Mouse (Mus musculus): ENCODE measurements at regions not wholly inside any gene's neighbourhood (a gene's known extent, or its start where the extent isn't known, plus 50 kb on each side); places are given as distances from the start of the nearest gene placed in this dataset.

DNA sequence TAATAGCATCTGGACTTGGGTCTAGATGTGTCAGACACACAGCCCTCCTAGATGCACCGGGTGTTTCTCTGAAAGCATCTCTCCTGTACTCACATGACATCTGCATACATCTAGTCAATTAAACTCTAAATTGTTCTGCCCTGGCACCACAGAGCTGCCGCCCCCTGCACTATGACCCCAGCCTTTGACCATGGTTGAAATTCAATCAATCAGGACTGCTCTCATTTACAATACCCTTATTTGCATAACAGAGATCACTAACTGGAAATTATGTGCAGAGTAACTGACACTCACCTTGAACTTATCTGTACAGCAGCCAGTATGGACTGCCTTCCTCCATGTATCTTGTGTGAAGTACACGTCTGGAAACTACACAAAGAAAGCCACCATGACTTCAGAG is 193.5 kb upstream of the Arpp21 start:
- Histone ChIP-seq H3K9ac (no peak overlapping the region), H3K4me2 (no peak overlapping the region), H3K4me3 (no peak overlapping the region), H3K4me1 (no peaks in the 10 kb centered on the region), H3K36me3 (no peaks in the 10 kb centered on the region), H3K9me3 (no peaks in the 10 kb centered on the region), H3K27ac (no peak overlapping the region), H3K27me3 (no peaks in the 10 kb centered on the region)
- WGBS: 59% methylated on average over 3 of the region's 3 CpGs
- ATAC-seq (ENCODE audit: borderline replicate concordance, extremely low read depth, low FRiP score, low TSS enrichment): no peak

DNA sequence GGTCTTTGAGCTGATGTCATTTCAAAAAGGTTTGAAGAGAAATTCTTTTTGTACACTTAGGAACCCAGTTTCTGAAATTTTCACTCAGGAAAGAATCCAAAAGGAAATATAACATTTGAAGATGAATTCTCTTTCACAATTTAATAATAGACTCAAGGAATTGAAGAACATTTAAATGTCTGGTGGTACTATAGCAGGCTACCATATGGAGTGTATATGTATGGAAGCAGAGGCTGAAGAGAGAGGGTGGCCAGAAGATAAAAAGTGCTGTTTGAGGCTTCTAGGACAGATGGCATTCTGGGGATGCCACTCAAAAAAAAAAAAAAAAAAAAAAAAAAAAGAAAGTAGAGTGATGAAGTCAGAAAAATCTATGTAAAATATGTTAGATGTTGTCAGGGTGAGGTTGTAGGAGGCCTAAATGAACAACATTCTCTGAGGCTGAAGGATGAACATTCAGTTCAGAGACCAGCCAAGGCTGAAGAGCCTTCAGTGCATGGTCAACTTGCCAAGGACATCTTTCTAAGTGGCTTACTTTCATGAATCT is 170.1 kb upstream of the Arpp21 start:
- Histone ChIP-seq H3K9me3 (no peaks in the 10 kb centered on the region), H3K4me1 (no peaks in the 10 kb centered on the region), H3K36me3 (no peaks in the 10 kb centered on the region), H3K27me3 (no peaks in the 10 kb centered on the region), H3K27ac (no peak overlapping the region), H3K9ac (no peak overlapping the region), H3K4me3 (no peak overlapping the region), H3K4me2 (no peak overlapping the region)
- ATAC-seq (ENCODE audit: borderline replicate concordance, extremely low read depth, low FRiP score, low TSS enrichment): no peak

DNA sequence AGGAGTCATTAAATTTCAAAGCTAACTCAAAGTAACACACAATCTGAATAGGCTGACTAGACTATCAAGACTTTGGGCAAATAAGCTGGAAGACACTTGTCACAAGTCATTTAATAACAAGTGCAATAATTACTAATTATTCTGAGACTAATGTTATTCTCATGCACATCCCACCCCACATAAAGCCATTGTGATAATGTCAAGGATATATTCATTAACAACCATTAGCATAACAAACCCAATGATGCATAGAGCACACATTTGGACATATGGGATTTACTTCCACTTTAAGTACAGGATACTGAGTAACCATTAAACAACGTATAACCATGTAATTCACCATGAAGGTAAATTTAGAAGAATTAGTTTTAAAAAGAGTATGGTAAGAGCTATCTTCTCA is 135.0 kb upstream of the Arpp21 start:
- no peaks in the 10 kb centered on the region for H3K9me3 ChIP-seq
- no peak overlapping the region for H3K9ac ChIP-seq
- H3K4me3 ChIP-seq: no peak overlapping the region
- ATAC-seq (ENCODE audit: borderline replicate concordance, extremely low read depth, low FRiP score, low TSS enrichment): no peak
- 76% methylated on average over 1 of the region's 1 CpGs for WGBS
- H3K36me3 ChIP-seq: no peaks in the 10 kb centered on the region
- no peak overlapping the region for H3K27ac ChIP-seq
- no peaks in the 10 kb centered on the region for H3K27me3 ChIP-seq
- no peak overlapping the region for H3K4me2 ChIP-seq
- H3K4me1 ChIP-seq: no peaks in the 10 kb centered on the region

DNA sequence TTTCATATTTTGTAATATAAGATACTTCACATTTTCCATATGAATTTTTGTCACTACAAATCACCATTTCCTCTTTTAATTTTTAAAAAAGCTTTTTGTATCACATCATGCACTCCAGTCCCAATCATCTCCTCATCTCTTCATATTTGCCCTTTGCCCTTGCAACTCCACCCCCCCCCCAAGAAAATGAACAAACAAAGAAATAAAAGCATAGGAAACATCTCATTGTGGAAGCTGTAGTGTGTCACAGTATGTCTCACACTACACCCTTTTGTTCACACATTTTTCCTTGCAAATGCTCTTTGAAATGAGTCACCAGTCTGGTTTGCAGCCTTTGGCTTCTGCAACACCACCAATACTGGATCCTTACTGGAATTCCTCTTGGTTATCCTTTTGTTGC is 131.6 kb upstream of the Arpp21 start:
- no peak for ATAC-seq (ENCODE audit: borderline replicate concordance, extremely low read depth, low FRiP score, low TSS enrichment)
- Histone ChIP-seq H3K36me3 (no peaks in the 10 kb centered on the region), H3K27me3 (no peaks in the 10 kb centered on the region), H3K9me3 (no peaks in the 10 kb centered on the region), H3K4me1 (no peaks in the 10 kb centered on the region), H3K27ac (no peak overlapping the region), H3K9ac (no peak overlapping the region), H3K4me3 (no peak overlapping the region), H3K4me2 (no peak overlapping the region)

DNA sequence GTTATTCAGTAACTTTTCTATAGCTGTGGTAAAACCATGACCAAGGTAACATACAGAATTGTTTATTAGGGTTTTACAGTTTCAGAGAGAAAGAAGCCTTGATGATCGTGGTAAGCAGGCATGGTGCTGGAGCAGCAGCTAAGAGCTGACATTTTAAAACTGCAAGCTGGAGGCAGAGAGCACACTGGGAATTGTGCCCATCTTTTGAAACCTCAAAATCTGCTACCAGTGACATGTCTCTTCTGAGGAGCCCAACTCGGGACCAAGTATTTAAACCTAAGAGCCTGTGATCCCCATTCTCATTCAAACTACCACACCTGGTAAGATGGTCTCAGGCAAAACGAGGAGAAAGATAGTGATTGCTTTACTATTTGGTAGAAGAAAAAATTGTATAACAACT is 125.6 kb upstream of the Arpp21 start:
- Histone ChIP-seq H3K27ac (no peak overlapping the region), H3K9me3 (no peaks in the 10 kb centered on the region), H3K27me3 (no peaks in the 10 kb centered on the region), H3K9ac (no peak overlapping the region), H3K36me3 (no peaks in the 10 kb centered on the region), H3K4me3 (no peak overlapping the region), H3K4me1 (no peaks in the 10 kb centered on the region), H3K4me2 (no peak overlapping the region)
- ATAC-seq (ENCODE audit: borderline replicate concordance, extremely low read depth, low FRiP score, low TSS enrichment): no peak
- WGBS: 83% methylated on average over 3 of the region's 3 CpGs

DNA sequence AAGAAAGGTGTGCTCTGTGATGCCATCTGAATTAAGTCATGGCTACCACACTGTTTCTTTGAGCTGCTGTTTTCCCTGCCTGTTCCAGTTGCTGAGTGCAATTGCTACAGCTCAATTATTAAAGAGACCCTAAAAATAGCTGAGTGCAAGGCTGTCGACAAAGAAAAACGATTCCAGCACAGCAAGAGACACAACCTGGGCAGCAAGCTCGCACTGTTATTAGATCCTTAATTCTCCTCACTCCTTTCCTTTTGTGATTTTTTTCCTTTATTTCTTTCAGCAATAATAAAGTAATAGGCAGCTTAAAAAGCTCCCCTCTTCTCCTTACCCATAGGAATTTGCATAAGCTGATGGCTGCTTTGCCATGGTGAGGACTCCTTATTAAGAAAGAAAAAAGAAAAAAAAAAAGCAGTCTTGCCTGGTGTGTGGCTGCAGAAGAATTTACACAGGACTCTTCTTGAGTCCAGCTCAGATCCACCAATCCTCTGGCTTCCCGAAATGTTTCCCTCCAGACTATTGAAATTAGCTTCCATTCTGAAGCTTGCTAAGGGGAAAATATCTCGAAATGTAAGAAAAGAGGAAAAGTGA is 123.1 kb upstream of the Arpp21 start:
- WGBS: 63% methylated on average over 5 of the region's 5 CpGs
- no peak for ATAC-seq (ENCODE audit: borderline replicate concordance, extremely low read depth, low FRiP score, low TSS enrichment)
- Histone ChIP-seq H3K27ac (no peak overlapping the region), H3K9ac (no peak overlapping the region), H3K4me3 (no peak overlapping the region), H3K36me3 (no peaks in the 10 kb centered on the region), H3K4me2 (no peak overlapping the region), H3K27me3 (no peaks in the 10 kb centered on the region), H3K9me3 (no peaks in the 10 kb centered on the region), H3K4me1 (no peaks in the 10 kb centered on the region)

DNA sequence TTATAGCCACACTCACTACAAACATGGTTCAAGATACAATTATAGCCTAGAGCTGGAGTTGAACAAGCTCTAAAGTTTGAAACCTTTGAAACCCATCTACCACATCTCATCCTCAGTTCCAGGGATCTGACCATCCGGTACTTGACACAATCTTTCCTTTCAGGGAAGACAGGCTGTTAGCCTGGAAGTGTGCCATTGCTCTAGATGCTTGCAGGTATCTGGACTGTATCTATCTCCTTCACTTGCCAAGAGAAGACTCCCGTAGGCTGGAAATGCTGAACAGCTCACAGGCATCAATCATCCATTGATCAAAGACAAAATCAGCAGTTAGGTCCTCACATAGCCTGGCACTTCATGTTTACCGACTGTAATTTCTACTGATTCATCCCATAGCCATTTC is 117.5 kb upstream of the Arpp21 start:
- Histone ChIP-seq H3K9me3 (no peaks in the 10 kb centered on the region), H3K4me1 (no peaks in the 10 kb centered on the region), H3K9ac (no peak overlapping the region), H3K27me3 (no peaks in the 10 kb centered on the region), H3K4me3 (no peak overlapping the region), H3K4me2 (no peak overlapping the region), H3K27ac (no peak overlapping the region), H3K36me3 (no peaks in the 10 kb centered on the region)
- no peak for ATAC-seq (ENCODE audit: borderline replicate concordance, extremely low read depth, low FRiP score, low TSS enrichment)
- WGBS: 51% methylated on average over 3 of the region's 3 CpGs

DNA sequence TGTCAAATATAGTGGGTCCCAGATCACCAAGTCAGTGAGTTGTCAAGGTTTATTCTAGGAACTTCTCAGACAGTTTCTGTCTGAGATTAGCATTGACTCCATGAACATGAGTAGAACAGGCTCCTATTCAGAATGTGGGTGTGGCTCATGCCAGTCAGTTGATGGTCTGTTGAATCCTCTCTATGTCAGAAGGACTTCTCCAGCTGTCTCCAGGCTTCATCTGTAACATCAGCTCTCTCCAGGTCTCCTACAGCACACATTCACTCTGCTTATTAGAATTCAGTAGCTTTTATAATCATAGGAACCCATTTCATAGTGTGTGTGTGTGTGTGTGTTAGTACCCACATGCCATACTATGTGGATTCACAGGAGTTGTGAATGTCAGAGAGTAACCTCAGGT is 113.2 kb upstream of the Arpp21 start:
- Histone ChIP-seq H3K4me1 (no peaks in the 10 kb centered on the region), H3K9ac (no peak overlapping the region), H3K27me3 (no peaks in the 10 kb centered on the region), H3K36me3 (no peaks in the 10 kb centered on the region), H3K9me3 (no peaks in the 10 kb centered on the region), H3K4me3 (no peak overlapping the region), H3K4me2 (no peak overlapping the region), H3K27ac (no peak overlapping the region)
- no peak for ATAC-seq (ENCODE audit: borderline replicate concordance, extremely low read depth, low FRiP score, low TSS enrichment)

DNA sequence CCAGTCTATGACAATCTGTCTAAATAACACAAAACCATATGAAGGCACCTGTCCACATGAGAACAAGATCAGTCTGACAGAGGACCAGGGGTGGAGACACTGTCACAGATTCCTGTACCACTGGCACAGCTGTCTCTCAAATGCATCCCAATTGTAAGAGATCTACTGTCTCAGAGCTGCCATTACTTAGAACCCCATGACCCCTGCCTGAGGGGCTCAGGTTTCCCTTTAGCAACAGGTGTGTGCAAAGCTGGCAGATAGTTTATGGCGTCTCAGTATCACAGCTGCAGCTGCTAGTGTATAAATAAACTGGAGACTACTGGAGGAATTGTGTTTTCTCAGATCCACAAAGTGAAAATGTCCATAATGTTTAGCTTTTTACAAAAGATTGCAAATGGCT is 109.1 kb upstream of the Arpp21 start:
- H3K4me1 ChIP-seq: no peaks in the 10 kb centered on the region
- ATAC-seq (ENCODE audit: borderline replicate concordance, extremely low read depth, low FRiP score, low TSS enrichment): no peak
- WGBS: 32% methylated on average over 1 of the region's 1 CpGs
- no peak overlapping the region for H3K27ac ChIP-seq
- no peak overlapping the region for H3K4me2 ChIP-seq
- no peaks in the 10 kb centered on the region for H3K9me3 ChIP-seq
- no peaks in the 10 kb centered on the region for H3K36me3 ChIP-seq
- no peaks in the 10 kb centered on the region for H3K27me3 ChIP-seq
- H3K9ac ChIP-seq: no peak overlapping the region
- no peak overlapping the region for H3K4me3 ChIP-seq

DNA sequence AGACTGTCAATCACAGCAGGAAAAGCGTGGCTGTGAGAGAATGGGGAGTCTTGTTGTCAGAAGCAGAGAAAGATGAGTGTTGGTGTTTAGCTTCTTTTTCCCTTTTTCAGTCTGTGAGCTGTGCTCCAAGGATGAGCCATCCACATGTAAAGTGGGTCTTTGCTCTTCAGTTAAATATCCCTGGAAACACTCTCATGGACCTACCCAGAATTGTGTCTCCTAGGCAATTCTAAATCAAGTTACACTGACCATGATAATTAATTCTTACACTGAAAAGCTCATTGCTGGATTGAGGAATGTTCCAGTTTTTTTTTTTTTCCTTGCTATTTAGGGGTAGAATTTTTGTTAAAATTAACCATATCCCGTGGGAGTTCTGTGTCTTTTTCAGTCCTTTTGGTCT is 104.6 kb upstream of the Arpp21 start:
- no peak overlapping the region for H3K9ac ChIP-seq
- ATAC-seq (ENCODE audit: borderline replicate concordance, extremely low read depth, low FRiP score, low TSS enrichment): no peak
- no peaks in the 10 kb centered on the region for H3K27me3 ChIP-seq
- H3K4me1 ChIP-seq: no peaks in the 10 kb centered on the region
- H3K27ac ChIP-seq: no peak overlapping the region
- no peaks in the 10 kb centered on the region for H3K36me3 ChIP-seq
- H3K4me2 ChIP-seq: no peak overlapping the region
- 66% methylated on average over 2 of the region's 2 CpGs for WGBS
- no peaks in the 10 kb centered on the region for H3K9me3 ChIP-seq
- no peak overlapping the region for H3K4me3 ChIP-seq

DNA sequence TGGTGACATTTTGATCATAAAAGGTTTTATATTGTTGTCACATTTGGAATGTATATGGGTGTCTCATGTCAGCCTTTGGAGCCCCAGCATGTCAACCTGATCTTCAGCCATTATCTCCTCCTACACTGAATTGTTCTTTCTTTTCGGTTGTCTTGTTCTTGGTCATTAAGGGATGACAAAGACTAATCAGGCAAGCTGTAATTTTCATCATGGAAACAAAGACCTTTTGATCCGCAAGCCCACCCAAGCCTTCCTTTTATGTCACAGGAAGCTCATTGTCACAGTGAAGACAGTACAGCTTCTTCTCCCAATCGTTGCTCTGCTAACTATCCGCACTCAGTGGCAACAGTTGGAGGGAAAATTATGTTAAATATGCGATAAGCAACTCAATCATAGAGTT is 84.3 kb upstream of the Arpp21 start:
- H3K4me2 ChIP-seq: no peak overlapping the region
- no peaks in the 10 kb centered on the region for H3K27me3 ChIP-seq
- H3K9ac ChIP-seq: no peak overlapping the region
- WGBS: 77% methylated on average over 5 of the region's 5 CpGs
- no peaks in the 10 kb centered on the region for H3K36me3 ChIP-seq
- ATAC-seq (ENCODE audit: borderline replicate concordance, extremely low read depth, low FRiP score, low TSS enrichment): no peak
- no peaks in the 10 kb centered on the region for H3K9me3 ChIP-seq
- no peak overlapping the region for H3K27ac ChIP-seq
- no peaks in the 10 kb centered on the region for H3K4me1 ChIP-seq
- no peak overlapping the region for H3K4me3 ChIP-seq

DNA sequence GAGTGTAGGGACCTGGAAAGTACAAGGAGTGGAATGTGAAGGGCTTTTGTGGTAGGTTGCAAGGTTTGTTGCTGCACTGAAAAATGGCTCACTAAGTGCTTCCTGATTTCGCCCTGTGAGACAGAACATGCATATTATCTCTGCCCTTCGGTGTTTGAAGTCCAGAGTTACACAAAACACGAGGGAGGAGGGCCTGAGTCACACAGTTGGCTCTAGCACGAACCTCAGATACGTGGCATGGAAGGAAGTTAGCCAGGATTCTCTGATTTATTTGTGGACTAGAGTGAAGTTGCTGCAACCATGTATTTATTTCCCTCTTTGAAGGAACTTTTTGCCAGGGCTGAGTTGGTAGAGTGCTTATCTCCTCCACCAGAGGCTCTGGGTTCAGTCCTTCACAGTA is 73.2 kb upstream of the Arpp21 start:
- H3K9me3 ChIP-seq: no peaks in the 10 kb centered on the region
- no peaks in the 10 kb centered on the region for H3K27me3 ChIP-seq
- H3K4me3 ChIP-seq: no peak overlapping the region
- H3K36me3 ChIP-seq: no peaks in the 10 kb centered on the region
- H3K4me1 ChIP-seq: no peaks in the 10 kb centered on the region
- ATAC-seq (ENCODE audit: borderline replicate concordance, extremely low read depth, low FRiP score, low TSS enrichment): no peak
- WGBS: 28% methylated on average over 5 of the region's 5 CpGs
- no peak overlapping the region for H3K9ac ChIP-seq
- no peak overlapping the region for H3K4me2 ChIP-seq
- no peak overlapping the region for H3K27ac ChIP-seq

DNA sequence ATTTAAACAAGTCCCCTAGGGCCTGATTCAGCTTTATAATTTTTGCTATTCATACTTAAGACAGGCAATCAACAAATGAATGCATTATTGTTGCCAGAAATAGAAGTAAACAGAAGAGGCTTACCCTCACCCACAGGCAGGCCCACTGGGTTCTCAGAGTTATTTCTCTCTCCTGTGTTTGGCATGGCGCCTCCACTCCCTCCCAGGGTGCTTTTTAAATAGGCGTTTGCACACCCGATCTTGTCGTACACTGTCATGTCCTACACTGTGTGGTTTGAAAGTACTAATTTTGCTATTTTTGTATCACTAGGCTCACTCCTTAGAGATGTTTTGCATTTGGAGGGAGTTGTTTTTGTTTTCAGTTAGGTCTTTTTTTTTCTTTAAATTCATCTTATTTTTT is 72.1 kb upstream of the Arpp21 start:
- Histone ChIP-seq H3K36me3 (no peaks in the 10 kb centered on the region), H3K9ac (no peak overlapping the region), H3K27me3 (no peaks in the 10 kb centered on the region), H3K27ac (no peak overlapping the region), H3K4me2 (no peak overlapping the region), H3K9me3 (no peaks in the 10 kb centered on the region), H3K4me3 (no peak overlapping the region), H3K4me1 (no peaks in the 10 kb centered on the region)
- 76% methylated on average over 4 of the region's 4 CpGs for WGBS
- ATAC-seq (ENCODE audit: borderline replicate concordance, extremely low read depth, low FRiP score, low TSS enrichment): no peak

Data from lung, embryonic 15.5 days (tissue).